Mouse (Mus musculus) layer of hippocampus, adult 2 months (tissue): ENCODE results near the gene Lcn5. TPM values are rescaled to one million over a fixed set of nuclear protein-coding genes. Genes with fewer than 3 reads are reported as not detected.

ENCODE experiments used
- DNase-seq, 2 experiments: peaks; one replicate each; pipeline ENCODE4 v3.0.0; 2022; ENCODE audit warnings: low spot score in 2 of 2
- H3K27ac ChIP-seq: fragments of 200-600 bp; 2 replicates; pipeline ENCODE4 v1.8.1; 2022
- H3K4me3 ChIP-seq: fragments of 200-600 bp; 2 replicates; pipeline ENCODE4 v1.8.1; 2022; ENCODE audit warnings: mild to moderate bottlenecking
- CTCF ChIP-seq: fragments of 200-600 bp; conservative IDR thresholded peaks from 2 replicates; pipeline ENCODE4 v1.8.1; 2022; ENCODE audit warnings: antibody characterized with exemption, mild to moderate bottlenecking, moderate library complexity
- long read RNA-seq, 2 experiments: library from polyadenylated mRNA; stranded (forward); transcript quantifications; one replicate each; pipeline ENCODE4 v2.0.0; 2021; ENCODE audit warnings: borderline mapping rate in 2 of 2
- total RNA-seq, 2 experiments: library from RNA; stranded (reverse); gene quantifications; 2 replicates each; pipeline ENCODE4 v1.2.3; 2021

Gene Lcn5
- total RNA-seq = not detected
- long read RNA-seq, experiment 1 = 0 reads
- long read RNA-seq, experiment 2 = 0 reads

DNA sequence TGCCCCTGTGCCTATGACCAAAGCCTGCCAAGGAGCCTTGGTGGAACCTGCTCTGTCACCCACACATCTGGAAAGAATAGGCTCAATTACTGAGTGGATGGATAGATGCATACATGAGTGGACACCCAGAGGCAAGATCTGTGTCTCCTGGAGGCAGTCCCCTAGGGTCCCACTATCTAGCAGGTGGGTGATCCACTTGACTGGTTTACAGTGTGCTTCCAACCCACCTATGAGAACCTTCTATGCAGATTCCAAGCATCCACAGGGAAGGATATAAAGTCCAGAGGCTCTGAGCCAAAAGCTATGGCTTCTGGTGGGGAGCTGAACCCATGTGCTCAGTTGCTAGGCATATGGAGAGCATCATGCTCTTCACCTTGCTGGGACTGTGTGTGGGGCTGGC is at the start of gene Lcn5:
Lcn5 (plus strand) TSS at position 301 of the 400 bp plus-strand sequence.
- H3K4me3 ChIP-seq = no peak within 1 kb of the TSS
- TF ChIP-seq CTCF = no peak
- DNase-seq = no peak
- H3K27ac ChIP-seq = no peak within 1 kb of the TSS

DNA sequence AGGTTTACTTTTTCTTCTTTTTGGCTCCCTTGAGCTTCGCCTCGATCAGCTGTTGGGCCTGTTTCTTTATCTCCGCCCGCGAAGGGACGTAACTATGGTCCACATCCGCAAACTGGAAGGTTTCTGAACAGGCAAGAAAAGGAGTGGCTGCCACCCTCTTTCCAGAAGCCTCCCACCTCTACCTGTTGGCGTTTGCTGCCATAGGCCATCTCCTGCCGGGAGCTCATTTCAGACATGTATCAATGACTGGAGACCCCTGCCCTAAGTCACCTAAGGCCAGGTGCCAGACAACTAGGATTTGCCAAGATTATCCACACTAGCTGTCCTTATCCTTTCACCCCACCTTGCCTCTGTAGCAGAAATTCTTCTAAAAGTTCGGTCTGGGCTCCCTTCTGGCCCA is 49.1 kb upstream of the Lcn5 start:
- no peak for TF ChIP-seq CTCF
- Histone ChIP-seq H3K4me3 (peak overlapping the region; percentile 79), H3K27ac (peak overlapping the region; percentile 97)
- no peak for DNase-seq

GRCm38 (mm10) chr2:25616398-25616797 is 41.4 kb upstream of the Lcn5 start:
- TF ChIP-seq CTCF = no peak
- Histone ChIP-seq H3K27ac (no peak overlapping the region), H3K4me3 (no peak overlapping the region)
- DNase-seq = no peak

DNA sequence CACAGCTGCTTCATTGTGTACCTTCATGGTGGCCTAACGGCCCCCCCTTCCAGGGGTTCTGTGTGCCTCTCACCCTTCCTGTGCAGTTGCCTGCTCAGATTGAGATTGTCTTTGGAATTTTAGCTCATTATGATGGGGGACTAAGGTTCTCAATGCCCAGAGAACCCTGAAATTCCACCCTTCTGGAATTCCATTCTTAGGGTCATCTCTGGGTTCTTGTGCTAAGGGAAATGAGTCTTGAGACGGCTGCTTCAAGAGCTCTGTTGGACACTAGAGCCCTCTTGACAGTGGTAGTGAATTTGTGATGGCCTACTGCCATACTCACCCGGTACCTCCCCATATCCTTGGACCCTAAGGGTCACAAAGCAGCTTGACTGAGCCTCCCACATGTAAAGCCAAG is 40.2 kb upstream of the Lcn5 start, which contains the start of gene Ccdc183:
Ccdc183 (minus strand) TSS at position 101 of the 400 bp plus-strand sequence.
- Histone ChIP-seq H3K27ac (no peak within 1 kb of the TSS), H3K4me3 (no peak within 1 kb of the TSS)
- no peak for DNase-seq
- no peak for TF ChIP-seq CTCF

DNA sequence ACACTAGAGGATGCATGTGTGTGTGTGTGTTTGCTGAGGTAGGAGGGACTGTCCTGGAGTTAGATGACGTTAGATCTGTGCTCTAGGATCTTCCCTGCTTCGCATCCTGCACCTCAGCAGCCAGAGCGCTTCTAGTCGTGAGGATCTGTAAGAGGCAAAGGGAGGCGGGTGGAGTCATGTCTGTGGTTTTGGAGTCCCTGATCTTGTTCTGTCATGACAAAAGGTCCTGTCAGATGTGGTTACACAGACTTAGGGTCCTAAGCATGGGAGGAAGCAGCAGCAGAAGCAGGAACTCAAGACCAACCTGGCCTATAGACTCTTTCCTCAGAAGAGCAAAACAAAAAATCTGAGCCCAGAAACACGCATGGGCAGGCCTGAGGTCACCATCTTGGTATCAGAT is 37.4 kb upstream of the Lcn5 start:
- TF ChIP-seq CTCF = no peak
- no peak for DNase-seq
- Histone ChIP-seq H3K27ac (peak overlapping the region; percentile 88; the same call in 1 of the 2 replicates), H3K4me3 (no peak overlapping the region)

GRCm38 (mm10) chr2:25620852-25621228 is 36.9 kb upstream of the Lcn5 start:
- TF ChIP-seq CTCF = no peak
- Histone ChIP-seq H3K27ac (peak overlapping the region; percentile 88; the same call in 1 of the 2 replicates), H3K4me3 (peak overlapping the region; percentile 72)
- DNase-seq = no peak

- TF ChIP-seq CTCF = peak; percentile 82
- H3K4me3 ChIP-seq = peak within 1 kb of the TSS; percentile 72
- DNase-seq = peak; percentile 80 to 88
- peak within 1 kb of the TSS; percentile 88 for H3K27ac ChIP-seq
Observed at GRCm38 (mm10) chr2:25621229-25622200, 36.2 kb upstream of the Lcn5 start, which contains the start of gene Tmem141. Gene Tmem141, minus strand, starts transcription at chr2:25622005.

DNA sequence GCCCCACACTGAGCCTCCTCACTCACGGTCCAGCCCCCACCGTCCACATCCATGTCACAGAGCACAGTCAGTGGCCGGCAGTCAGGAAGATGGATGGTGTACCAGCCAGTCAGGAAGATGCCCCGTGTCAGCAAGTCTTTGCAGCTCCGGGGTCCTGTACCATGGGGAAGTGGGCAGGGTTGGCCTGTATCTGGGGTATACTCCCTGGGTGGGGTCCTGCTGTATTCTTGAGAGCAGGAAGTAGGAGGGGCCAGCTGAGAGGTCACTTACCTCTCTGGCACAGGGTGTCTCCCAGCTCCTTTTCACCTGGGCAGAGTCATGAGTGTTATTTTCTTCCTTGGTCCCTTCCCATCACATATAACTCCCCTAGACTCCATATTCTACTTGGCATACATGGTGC is 31.8 kb upstream of the Lcn5 start:
- Histone ChIP-seq H3K27ac (no peak overlapping the region), H3K4me3 (no peak overlapping the region)
- no peak for TF ChIP-seq CTCF
- no peak for DNase-seq

DNA sequence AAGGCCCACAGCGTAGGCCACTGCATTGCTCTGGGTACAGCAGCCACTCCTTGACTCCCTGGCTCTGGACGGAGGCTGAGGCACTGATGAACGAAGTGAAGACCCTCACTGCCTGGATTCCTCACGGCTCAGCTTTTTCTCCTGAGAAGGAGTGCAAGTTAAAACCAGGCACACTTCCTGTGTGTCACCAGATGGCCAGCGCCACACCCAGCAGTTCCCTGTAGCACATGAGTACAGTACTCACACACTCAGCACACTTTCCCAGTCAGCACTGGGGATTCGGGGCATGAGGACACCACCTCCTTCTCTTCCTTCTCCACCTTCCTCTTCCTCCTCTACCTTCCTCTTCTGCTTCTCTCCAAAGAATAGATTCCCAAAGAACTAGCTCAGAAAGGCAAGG is 29.9 kb upstream of the Lcn5 start, which contains the start of gene Fcna:
Fcna (minus strand) TSS at position 220 of the 400 bp plus-strand sequence.
- no peak for TF ChIP-seq CTCF
- Histone ChIP-seq H3K4me3 (no peak within 1 kb of the TSS), H3K27ac (no peak within 1 kb of the TSS)
- DNase-seq = no peak

DNA sequence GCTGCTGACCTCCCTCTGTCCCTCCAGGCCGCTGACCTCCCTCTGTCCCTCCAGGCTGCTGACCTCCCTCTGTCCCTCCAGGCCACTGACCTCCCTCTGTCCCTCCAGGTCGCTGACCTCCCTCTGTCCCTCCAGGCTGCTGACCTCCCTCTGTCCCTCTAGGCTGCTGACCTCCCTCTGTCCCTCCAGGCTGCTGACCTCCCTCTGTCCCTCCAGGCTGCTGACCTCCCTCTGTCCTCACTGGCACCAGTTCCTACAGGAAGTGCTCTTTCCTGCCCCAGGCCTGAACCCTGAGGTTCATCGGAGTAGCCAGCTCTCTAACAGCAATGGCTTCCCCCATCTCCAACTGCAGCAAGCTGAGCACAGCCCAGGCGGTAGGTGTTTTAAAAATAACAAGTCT is 29.0 kb upstream of the Lcn5 start:
- DNase-seq = no peak
- no peak for TF ChIP-seq CTCF
- no peak overlapping the region for H3K27ac ChIP-seq
- no peak overlapping the region for H3K4me3 ChIP-seq

DNA sequence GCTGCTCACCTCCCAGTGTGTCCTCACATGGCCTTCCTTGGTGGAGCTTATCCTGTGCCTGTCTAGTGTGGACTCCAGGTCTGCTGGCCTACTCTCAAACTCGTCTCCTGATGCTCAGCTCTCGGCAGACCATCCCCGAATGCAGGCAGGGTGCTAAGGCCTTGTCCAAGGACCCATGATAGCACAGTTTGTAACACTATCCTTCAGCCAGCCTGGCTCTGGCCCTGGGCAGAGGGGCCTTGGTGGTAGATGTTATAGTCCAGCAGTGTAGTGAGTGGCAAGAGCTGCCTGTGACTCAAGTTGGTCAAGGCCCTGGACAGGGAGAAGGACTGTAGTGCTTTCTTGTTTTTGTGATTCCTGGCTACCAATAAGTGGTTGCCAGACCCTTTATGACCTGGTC is 24.1 kb upstream of the Lcn5 start:
- DNase-seq = no peak

DNA sequence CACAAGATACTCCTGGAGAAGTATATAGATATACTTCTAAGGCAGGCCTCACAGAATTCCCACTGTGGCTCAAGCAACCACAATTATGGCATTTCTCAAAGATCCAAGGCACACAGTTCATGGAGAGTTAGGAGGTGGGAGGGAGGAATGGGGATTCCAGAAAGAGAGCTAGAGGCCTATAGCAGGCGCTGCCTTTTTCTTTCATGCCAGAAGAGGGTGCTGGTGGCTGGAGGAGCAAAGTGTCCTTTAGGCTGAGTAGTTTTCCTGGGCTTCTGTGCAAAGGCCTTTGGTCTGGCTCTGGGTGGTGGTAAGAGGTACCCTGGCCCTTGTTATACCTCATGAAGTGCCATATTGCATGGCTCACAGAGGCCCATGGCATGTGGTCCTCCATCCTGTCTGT is 23.7 kb upstream of the Lcn5 start:
- TF ChIP-seq CTCF = peak; percentile 67
- Histone ChIP-seq H3K27ac (no peak overlapping the region), H3K4me3 (no peak overlapping the region)
- DNase-seq = no peak

More for the DNA sequence above, 24.1 kb upstream of the Lcn5 start:
- TF ChIP-seq CTCF = no peak
- Histone ChIP-seq H3K4me3 (no peak overlapping the region), H3K27ac (no peak overlapping the region)

DNA sequence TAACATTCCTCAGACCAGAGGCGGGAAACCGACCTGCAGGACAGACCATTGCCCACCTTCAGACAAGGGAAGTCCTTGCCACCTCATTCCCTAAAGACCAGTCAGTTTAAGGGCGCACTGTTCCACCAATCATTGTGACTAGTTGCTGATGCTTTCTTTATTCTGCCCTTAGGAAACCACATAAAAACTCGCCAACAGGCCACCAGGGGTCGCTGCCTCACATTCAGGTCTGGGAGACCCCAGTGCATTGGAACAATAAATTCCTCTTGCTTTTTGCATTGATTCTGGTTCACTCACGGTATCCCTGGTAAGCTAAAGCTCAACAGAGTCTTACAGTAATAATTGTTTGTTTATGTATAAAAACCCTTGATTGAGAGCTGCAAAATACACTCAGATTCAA is 17.9 kb upstream of the Lcn5 start:
- no peak overlapping the region for H3K27ac ChIP-seq
- peak; percentile 82 for TF ChIP-seq CTCF
- no peak overlapping the region for H3K4me3 ChIP-seq
- peak in 1 of 2 experiments; percentile 57 for DNase-seq
